Mouse (Mus musculus): ENCODE data around the gene Morc2a. TPM values are rescaled to one million over a fixed set of nuclear protein-coding genes. Genes with fewer than 3 reads are reported as not detected.

Morc2a gene
- polyA plus RNA-seq, 1 experiment from 2014 or later = 19.6 TPM

GRCm38 (mm10) chr11:3686885-3687284 lies 37.9 kb downstream of the Morc2a start:
- ATAC-seq (replicated peaks; ENCODE audit: insufficient number of reproducible peaks, low FRiP score, low TSS enrichment) = no peak
- Histone ChIP-seq H3K36me3 (ENCODE audit: control insufficient read depth, insufficient read depth, low read length) (peaks cover 50% of the 10 kb centered on the region), H3K9ac (ENCODE audit: low read depth, low read length) (no peak overlapping the region), H3K9me3 (replicated peaks; ENCODE audit: control insufficient read depth, low read length) (no peaks in the 10 kb centered on the region), H3K4me2 (no peak overlapping the region), H3K4me1 (ENCODE audit: control insufficient read depth, insufficient read depth, low read length) (no peaks in the 10 kb centered on the region), H3K4me3 (ENCODE audit: low read depth, low read length) (no peak overlapping the region), H3K27me3 (ENCODE audit: control insufficient read depth, insufficient read depth, low read length) (no peaks in the 10 kb centered on the region), H3K27ac (ENCODE audit: low read depth, low read length) (no peak overlapping the region)
- WGBS (ENCODE audit: insufficient replicate concordance) = 88% methylated on average over 2 of the region's 2 CpGs

DNA sequence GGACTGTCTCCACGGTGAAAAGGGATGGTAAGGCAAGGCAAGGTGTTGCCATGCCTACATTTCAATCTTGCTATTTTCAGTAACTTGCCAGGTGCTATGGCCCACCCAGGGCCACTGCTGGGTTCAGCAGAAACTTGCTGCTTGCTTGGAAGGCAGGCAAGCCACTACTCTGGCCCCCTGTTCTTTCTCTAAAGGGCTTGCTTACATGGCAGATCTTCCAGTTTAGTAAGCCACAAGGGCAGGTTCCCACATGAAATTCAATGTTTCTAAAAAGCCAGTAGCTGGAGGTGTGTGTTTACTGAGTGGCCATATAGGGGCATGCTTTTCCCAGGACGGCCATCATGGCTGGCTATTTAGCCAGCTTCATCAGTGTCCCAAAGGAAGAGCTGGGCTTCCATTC lies 42.8 kb downstream of the Morc2a start:
- peaks cover 36% of the 10 kb centered on the region for H3K36me3 ChIP-seq (ENCODE audit: control insufficient read depth, insufficient read depth, low read length)
- ATAC-seq (replicated peaks; ENCODE audit: insufficient number of reproducible peaks, low FRiP score, low TSS enrichment) = no peak
- no peaks in the 10 kb centered on the region for H3K27me3 ChIP-seq (ENCODE audit: control insufficient read depth, insufficient read depth, low read length)
- no peak overlapping the region for H3K9ac ChIP-seq (ENCODE audit: low read depth, low read length)
- H3K27ac ChIP-seq (ENCODE audit: low read depth, low read length) = no peak overlapping the region
- H3K4me1 ChIP-seq (ENCODE audit: control insufficient read depth, insufficient read depth, low read length) = no peaks in the 10 kb centered on the region
- 88% methylated on average over 2 of the region's 2 CpGs for WGBS (ENCODE audit: insufficient replicate concordance)
- H3K9me3 ChIP-seq (replicated peaks; ENCODE audit: control insufficient read depth, low read length) = no peaks in the 10 kb centered on the region
- H3K4me3 ChIP-seq (ENCODE audit: low read depth, low read length) = no peak overlapping the region
- no peak overlapping the region for H3K4me2 ChIP-seq

DNA sequence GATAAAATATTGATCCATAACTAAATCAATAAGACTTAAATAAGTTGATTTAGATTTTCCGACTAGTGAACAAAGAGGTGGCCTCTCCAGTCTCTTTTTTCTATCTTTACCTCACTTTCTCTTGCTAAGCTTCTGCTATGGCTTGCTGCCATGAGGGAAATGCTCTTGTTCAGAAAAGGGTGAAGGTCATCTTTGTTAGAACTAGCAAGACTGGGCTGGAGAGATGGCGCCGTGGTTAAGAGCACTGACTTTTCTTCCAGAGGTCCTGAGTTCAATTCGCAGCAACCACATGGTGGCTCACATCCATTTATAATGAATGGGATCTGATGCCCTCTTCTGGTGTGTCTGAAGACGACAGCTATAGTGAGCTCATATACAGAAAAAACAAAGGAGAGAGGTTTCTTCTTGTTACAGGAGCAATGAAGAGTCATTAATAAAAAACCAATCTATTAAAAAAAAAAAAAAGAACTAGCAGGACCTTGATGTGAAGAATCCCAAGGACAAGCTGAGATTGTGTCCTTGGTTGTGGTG lies 47.2 kb downstream of the Morc2a start:
- Histone ChIP-seq H3K4me3 (ENCODE audit: low read depth, low read length) (no peak overlapping the region), H3K27me3 (ENCODE audit: control insufficient read depth, insufficient read depth, low read length) (no peaks in the 10 kb centered on the region), H3K4me1 (ENCODE audit: control insufficient read depth, insufficient read depth, low read length) (no peaks in the 10 kb centered on the region), H3K4me2 (no peak overlapping the region), H3K9ac (ENCODE audit: low read depth, low read length) (no peak overlapping the region), H3K27ac (ENCODE audit: low read depth, low read length) (no peak overlapping the region), H3K9me3 (replicated peaks; ENCODE audit: control insufficient read depth, low read length) (no peaks in the 10 kb centered on the region), H3K36me3 (ENCODE audit: control insufficient read depth, insufficient read depth, low read length) (peaks cover 8% of the 10 kb centered on the region)
- ATAC-seq (replicated peaks; ENCODE audit: insufficient number of reproducible peaks, low FRiP score, low TSS enrichment) = no peak
- WGBS (ENCODE audit: insufficient replicate concordance) = 81% methylated on average over 5 of the region's 5 CpGs

DNA sequence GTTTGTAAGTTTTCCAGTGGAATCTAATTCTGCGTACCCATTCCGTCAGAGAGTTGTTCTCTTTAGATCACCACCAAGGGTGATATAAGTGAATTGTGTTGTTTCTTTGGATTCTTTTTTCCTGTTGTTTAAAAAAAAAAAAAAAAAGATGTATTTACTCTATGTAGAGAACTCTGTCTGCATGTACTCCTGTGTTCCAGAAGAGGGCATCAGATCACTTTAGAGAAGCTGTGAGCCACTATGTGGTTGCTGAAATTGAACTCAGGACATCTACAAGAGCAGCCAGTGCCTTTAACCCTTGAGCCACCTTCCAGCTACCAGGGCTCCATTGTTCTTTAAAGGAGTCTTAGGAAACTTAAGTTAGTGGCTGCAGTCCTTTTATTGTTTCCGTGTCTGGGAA lies 48.5 kb downstream of the Morc2a start:
- H3K4me3 ChIP-seq (ENCODE audit: low read depth, low read length) = no peak overlapping the region
- WGBS (ENCODE audit: insufficient replicate concordance) = 82% methylated on average over 3 of the region's 3 CpGs
- ATAC-seq (replicated peaks; ENCODE audit: insufficient number of reproducible peaks, low FRiP score, low TSS enrichment) = no peak
- H3K27ac ChIP-seq (ENCODE audit: low read depth, low read length) = no peak overlapping the region
- no peaks in the 10 kb centered on the region for H3K4me1 ChIP-seq (ENCODE audit: control insufficient read depth, insufficient read depth, low read length)
- H3K9me3 ChIP-seq (replicated peaks; ENCODE audit: control insufficient read depth, low read length) = no peaks in the 10 kb centered on the region
- no peaks in the 10 kb centered on the region for H3K36me3 ChIP-seq (ENCODE audit: control insufficient read depth, insufficient read depth, low read length)
- H3K4me2 ChIP-seq = no peak overlapping the region
- no peaks in the 10 kb centered on the region for H3K27me3 ChIP-seq (ENCODE audit: control insufficient read depth, insufficient read depth, low read length)
- H3K9ac ChIP-seq (ENCODE audit: low read depth, low read length) = no peak overlapping the region

DNA sequence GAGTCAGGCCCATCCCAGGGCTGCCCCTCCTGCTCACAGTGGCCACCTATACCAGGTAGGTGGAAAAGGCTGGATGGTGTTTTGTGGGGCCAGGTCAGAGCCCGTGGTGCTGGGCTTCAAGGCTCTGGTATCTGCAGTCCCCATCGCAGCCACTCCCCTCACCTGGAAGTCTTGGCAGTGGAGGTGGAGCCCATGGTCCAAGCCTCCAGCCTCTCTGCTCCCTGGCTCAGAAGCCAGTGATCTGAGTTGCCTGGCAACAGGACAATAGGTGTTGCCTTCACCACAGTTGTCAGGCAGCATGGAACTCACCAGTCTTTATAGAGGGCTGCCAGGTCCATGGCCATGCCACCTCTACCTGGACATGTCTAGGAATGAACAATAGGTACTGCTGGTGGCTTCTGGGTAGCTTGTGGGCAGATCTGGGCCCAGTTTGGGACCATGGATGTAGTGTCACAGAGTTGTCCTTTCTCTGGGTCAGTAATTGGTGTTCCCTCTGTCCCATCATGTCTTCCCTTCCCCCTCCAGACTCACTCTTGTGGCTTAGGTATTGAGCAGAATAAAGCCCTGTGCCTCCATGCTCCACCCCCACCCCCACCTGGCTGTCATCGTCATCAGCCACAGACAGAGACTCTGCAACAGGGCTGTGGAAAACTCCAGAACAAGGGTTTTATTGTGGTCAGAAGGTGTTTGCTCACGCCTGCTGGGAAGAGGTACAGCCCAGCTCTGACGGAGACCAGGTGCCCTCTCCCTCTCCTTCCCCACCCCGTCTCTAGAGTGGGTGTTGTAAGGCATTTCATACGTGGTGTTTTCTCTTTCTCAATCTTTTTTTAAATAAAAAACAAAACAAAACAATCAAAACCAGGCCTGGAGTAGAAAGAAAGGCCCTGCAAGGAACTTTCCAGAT lies 54.4 kb downstream of the Morc2a start:
- H3K4me1 ChIP-seq (ENCODE audit: control insufficient read depth, insufficient read depth, low read length) = no peaks in the 10 kb centered on the region
- 69% methylated on average over 7 of the region's 7 CpGs for WGBS (ENCODE audit: insufficient replicate concordance)
- H3K4me2 ChIP-seq = no peak overlapping the region
- peaks cover 9% of the 10 kb centered on the region for H3K27me3 ChIP-seq (ENCODE audit: control insufficient read depth, insufficient read depth, low read length)
- H3K36me3 ChIP-seq (ENCODE audit: control insufficient read depth, insufficient read depth, low read length) = no peaks in the 10 kb centered on the region
- no peak overlapping the region for H3K4me3 ChIP-seq (ENCODE audit: low read depth, low read length)
- ATAC-seq (replicated peaks; ENCODE audit: insufficient number of reproducible peaks, low FRiP score, low TSS enrichment) = no peak
- H3K9me3 ChIP-seq (replicated peaks; ENCODE audit: control insufficient read depth, low read length) = no peaks in the 10 kb centered on the region
- no peak overlapping the region for H3K9ac ChIP-seq (ENCODE audit: low read depth, low read length)
- H3K27ac ChIP-seq (ENCODE audit: low read depth, low read length) = no peak overlapping the region

DNA sequence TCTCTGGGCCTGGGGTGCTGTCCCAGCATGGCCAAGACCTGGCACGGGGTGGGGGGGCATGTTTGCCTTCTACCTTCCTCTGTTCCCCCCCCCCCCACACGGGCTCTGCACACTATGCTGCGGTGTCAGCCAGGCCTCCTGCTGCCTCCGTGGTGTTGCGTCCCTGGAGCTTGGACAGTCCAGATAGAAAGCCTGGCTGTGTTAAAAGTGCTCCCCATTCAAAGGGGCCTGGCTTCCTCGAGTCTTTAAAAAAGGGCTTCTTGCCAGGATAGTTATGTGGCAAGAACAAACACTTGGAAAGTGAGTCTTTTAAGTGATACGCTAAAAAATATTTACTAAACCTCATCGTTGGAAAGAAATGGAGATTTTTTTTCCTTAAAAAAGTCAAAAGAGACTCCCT lies 55.4 kb downstream of the Morc2a start:
- Histone ChIP-seq H3K27me3 (ENCODE audit: control insufficient read depth, insufficient read depth, low read length) (peaks cover 9% of the 10 kb centered on the region), H3K27ac (ENCODE audit: low read depth, low read length) (no peak overlapping the region), H3K4me1 (ENCODE audit: control insufficient read depth, insufficient read depth, low read length) (no peaks in the 10 kb centered on the region), H3K36me3 (ENCODE audit: control insufficient read depth, insufficient read depth, low read length) (no peaks in the 10 kb centered on the region), H3K9me3 (replicated peaks; ENCODE audit: control insufficient read depth, low read length) (no peaks in the 10 kb centered on the region), H3K9ac (ENCODE audit: low read depth, low read length) (no peak overlapping the region), H3K4me2 (no peak overlapping the region), H3K4me3 (ENCODE audit: low read depth, low read length) (no peak overlapping the region)
- 86% methylated on average over 8 of the region's 8 CpGs for WGBS (ENCODE audit: insufficient replicate concordance)
- no peak for ATAC-seq (replicated peaks; ENCODE audit: insufficient number of reproducible peaks, low FRiP score, low TSS enrichment)

DNA sequence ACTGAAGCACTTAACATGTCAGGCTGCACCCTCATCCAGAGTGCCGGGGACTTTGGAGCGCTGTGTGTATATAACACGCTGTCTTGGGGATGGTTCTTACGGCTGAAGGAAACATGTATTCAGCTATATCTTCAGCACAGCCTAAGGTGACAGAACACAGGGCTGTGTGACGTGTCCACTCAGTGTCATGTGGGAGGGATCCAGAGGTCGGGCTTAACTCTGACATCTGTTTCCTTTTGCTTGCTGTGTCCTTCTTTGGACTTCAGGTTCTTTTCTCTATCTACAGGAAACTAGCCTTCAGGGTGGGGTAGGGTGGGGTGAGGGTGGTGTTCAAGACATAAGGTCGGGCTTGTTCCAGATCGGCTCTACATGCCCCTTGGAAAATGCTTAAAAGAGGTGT lies 58.1 kb downstream of the Morc2a start:
- no peak for ATAC-seq (replicated peaks; ENCODE audit: insufficient number of reproducible peaks, low FRiP score, low TSS enrichment)

DNA sequence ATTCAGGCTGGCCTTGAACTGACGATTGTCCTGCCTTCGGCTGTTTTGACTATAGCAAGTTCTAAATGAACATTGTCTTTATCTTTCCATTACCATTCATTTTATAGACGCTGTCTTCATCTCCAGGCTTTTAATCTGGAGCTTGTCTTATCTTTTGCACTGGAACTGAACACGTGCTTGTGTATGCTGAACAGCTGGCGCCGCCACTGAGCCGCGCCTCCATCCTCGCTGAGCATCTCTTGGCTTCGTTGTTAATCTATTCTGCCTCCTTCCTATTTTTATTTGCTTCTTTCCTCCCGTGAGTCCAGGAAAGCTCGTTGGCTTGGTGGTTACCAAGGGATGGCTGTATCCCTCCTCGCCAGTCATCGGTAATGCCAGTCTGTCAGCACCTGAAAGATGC lies 61.2 kb downstream of the Morc2a start:
- Histone ChIP-seq H3K27me3 (ENCODE audit: control insufficient read depth, insufficient read depth, low read length) (peaks cover 3% of the 10 kb centered on the region), H3K4me1 (ENCODE audit: control insufficient read depth, insufficient read depth, low read length) (no peaks in the 10 kb centered on the region), H3K27ac (ENCODE audit: low read depth, low read length) (no peak overlapping the region), H3K9ac (ENCODE audit: low read depth, low read length) (no peak overlapping the region), H3K9me3 (replicated peaks; ENCODE audit: control insufficient read depth, low read length) (no peaks in the 10 kb centered on the region), H3K4me2 (no peak overlapping the region), H3K36me3 (ENCODE audit: control insufficient read depth, insufficient read depth, low read length) (no peaks in the 10 kb centered on the region), H3K4me3 (ENCODE audit: low read depth, low read length) (no peak overlapping the region)
- 64% methylated on average over 14 of the region's 14 CpGs for WGBS (ENCODE audit: insufficient replicate concordance)
- ATAC-seq (replicated peaks; ENCODE audit: insufficient number of reproducible peaks, low FRiP score, low TSS enrichment) = no peak

More for the DNA sequence above, 58.1 kb downstream of the Morc2a start:
- H3K9ac ChIP-seq (ENCODE audit: low read depth, low read length) = no peak overlapping the region
- no peaks in the 10 kb centered on the region for H3K4me1 ChIP-seq (ENCODE audit: control insufficient read depth, insufficient read depth, low read length)
- H3K36me3 ChIP-seq (ENCODE audit: control insufficient read depth, insufficient read depth, low read length) = no peaks in the 10 kb centered on the region
- no peaks in the 10 kb centered on the region for H3K9me3 ChIP-seq (replicated peaks; ENCODE audit: control insufficient read depth, low read length)
- H3K4me3 ChIP-seq (ENCODE audit: low read depth, low read length) = no peak overlapping the region
- H3K27ac ChIP-seq (ENCODE audit: low read depth, low read length) = no peak overlapping the region
- WGBS (ENCODE audit: insufficient replicate concordance) = 59% methylated on average over 8 of the region's 8 CpGs
- H3K4me2 ChIP-seq = no peak overlapping the region
- peaks cover 9% of the 10 kb centered on the region for H3K27me3 ChIP-seq (ENCODE audit: control insufficient read depth, insufficient read depth, low read length)

DNA sequence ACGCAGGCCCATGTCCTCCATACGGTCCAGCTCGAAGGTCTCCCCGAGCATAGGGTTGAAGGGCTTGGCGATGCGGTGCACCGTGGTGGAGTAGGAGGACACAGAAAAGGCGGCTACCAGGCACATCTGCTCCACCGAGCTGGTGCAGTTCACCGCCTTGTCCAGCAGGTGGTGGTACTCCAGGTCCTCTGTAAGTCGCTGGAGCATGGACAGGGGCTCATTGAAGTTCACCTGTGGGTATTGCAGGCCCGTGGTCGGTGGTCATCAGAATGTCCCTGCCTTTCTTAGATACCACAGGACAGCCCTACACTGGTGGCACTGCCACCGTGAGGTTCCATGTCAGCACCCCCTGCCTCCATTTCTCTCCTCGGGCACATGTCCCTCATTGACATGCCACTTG lies 65.5 kb downstream of the Morc2a start:
- no peak overlapping the region for H3K4me2 ChIP-seq
- no peaks in the 10 kb centered on the region; the same call in 1 of the 2 replicates for H3K27me3 ChIP-seq (ENCODE audit: control insufficient read depth, insufficient read depth, low read length)
- no peak overlapping the region for H3K4me3 ChIP-seq (ENCODE audit: low read depth, low read length)
- H3K9me3 ChIP-seq (replicated peaks; ENCODE audit: control insufficient read depth, low read length) = no peaks in the 10 kb centered on the region
- H3K27ac ChIP-seq (ENCODE audit: low read depth, low read length) = no peak overlapping the region
- no peak for ATAC-seq (replicated peaks; ENCODE audit: insufficient number of reproducible peaks, low FRiP score, low TSS enrichment)
- no peaks in the 10 kb centered on the region for H3K4me1 ChIP-seq (ENCODE audit: control insufficient read depth, insufficient read depth, low read length)
- no peak overlapping the region for H3K9ac ChIP-seq (ENCODE audit: low read depth, low read length)
- no peaks in the 10 kb centered on the region for H3K36me3 ChIP-seq (ENCODE audit: control insufficient read depth, insufficient read depth, low read length)
- 34% methylated on average over 15 of the region's 15 CpGs for WGBS (ENCODE audit: insufficient replicate concordance)
